Mouse (Mus musculus): ENCODE measurements around the gene Galk2.

Galk2 gene

DNA sequence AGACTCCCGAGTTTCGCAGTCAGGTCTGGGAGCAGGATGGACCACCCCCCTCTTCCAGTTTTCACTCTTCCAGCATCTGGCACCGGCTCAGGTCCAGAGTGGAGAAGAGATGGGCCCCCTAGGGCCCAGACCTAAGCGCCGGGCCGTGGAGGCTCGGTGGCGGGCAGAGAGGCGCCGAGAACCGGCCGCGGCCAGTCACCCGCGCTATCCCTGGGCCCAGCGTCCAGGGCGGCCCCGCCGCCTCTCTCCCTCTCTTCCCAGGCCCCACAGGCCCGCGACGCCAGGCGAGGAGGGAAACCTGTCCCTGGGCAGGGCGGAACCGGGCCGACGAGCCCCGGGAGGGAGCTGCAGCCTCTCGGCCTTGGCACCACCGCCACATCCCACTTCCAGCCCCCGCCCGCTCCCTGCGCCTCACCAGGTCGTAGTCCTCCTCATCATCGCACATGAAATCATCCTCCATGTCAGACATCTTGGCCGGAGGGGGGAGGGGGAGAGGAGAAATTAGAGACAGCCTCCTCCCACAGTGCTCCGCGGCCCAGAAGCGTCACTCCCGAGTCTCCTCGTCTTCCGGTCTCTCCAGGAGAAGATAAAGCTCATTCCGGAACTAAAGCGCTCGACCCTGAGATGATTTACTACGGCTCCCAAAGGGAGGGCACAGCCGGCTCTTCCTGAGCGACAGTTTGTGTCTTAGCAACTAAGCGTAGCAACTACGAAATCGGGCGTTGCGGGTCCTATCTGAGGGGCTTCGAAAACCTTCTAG lies at the start of gene Galk2, which contains the start of gene Cops2:
Galk2 (plus strand) TSS at position 589 of the 760 bp plus-strand sequence.
Cops2 (minus strand) TSS at position 619 of the 760 bp plus-strand sequence.
- 0% methylated on average over 50 of the region's 54 CpGs for WGBS

DNA sequence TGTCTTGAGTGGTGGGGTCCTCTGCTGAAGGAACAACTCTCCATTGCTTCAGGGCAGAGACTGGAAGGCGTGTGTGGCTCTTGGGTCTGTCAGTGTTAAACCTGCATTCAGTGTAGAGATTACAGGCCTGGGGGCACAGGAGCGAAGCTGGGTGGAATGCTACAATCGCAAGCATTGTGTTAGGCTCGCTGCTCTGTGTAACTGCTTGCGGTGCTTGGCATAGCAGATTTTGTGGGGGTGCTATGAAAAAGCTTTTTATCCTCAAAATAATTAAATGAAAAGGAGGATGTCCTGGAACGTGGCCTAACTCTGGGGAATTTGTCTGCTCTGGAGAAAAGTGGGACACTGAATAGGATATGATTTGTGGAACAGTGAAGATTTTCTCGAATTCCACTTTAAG lies 49.4 kb upstream of the Galk2 start:
- 33% methylated on average over 7 of the region's 7 CpGs for WGBS

DNA sequence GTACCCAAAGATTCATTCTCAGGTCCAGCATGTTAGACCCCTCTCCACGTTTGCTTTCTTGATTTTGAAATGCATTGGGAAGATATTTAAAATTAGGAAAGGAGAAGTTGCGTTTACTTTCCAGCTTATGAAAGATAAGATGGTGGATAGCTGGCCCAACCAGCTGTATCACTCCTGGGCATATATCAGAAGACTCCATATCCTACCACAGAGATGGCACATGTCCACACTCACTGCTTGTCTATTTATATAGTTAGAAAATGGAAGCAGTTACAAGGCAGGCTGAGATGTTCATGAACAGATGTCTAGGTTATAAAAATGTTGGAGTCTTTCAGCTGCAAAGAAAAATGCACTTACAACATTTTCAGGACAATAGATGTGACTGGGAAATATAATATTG lies 47.6 kb upstream of the Galk2 start:
- 51% methylated on average over 2 of the region's 2 CpGs for WGBS

DNA sequence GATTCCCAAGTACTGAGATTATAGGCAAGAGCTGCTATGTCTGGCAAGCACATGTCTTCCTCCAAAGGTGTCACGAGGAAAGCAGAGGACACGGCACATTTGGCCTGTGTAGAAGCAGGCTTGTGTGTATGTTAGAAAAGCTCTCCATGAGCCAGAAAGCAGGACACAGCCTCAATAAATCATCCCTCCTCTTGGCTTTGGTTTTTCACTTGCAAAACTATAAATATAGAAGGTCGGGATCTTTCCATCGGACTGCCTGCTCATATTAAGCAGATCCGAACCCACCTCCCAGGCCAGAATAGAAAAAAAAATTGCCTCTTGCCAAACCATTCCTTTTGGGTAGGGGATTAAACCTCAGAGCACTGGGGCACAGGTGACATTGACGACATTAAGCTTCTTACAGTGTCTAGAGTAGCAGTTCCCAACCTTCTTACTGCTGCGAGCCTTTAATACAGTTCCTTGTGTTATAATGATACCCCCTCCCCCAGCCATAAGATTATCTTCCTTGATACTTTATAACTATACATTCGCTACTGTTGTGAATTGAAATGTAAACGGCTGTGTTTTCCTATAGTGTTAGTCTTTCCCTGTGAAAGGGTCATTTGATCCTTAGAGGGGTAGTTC lies 44.8 kb upstream of the Galk2 start:
- WGBS: 83% methylated on average over 9 of the region's 9 CpGs

DNA sequence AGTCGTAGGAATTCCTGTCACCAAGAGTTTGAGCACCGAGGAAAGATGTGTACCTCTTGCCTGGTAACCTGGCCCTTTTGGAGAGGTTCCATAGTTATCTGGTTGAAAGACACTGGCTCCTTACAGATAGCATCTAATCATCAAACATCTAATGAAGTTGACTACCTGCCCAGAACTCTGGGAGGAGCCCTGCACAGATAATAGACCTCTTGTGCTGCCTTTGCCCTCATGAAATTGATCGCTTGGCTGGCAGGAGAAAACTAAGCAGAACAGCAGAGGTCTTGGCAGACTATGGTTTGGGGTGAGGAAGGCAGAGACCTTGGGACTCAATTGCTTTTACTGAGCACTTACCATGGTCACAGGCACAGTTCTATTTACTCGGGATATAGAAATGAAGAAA lies 38.5 kb upstream of the Galk2 start:
- 81% methylated on average over 4 of the region's 4 CpGs for WGBS

DNA sequence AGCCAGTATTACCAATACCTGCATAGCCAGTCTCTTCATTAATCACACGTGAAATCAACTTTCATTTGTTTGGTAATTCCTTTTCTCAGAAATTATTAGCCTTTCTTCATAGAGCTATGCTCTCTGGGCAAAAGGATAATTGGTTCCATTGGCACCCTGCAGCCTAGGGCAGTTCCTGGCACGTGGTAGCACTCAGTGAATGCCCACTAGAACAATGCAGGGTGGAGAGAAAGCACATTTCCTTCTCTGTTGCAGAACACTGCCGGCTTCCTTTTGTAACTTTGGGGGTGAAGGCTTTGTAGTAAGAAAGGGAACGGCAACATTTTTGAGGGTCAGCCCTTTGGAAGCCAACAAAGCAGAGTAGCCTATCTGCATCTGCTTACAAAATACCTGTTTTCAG lies 32.7 kb upstream of the Galk2 start:
- 34% methylated on average over 4 of the region's 4 CpGs for WGBS

DNA sequence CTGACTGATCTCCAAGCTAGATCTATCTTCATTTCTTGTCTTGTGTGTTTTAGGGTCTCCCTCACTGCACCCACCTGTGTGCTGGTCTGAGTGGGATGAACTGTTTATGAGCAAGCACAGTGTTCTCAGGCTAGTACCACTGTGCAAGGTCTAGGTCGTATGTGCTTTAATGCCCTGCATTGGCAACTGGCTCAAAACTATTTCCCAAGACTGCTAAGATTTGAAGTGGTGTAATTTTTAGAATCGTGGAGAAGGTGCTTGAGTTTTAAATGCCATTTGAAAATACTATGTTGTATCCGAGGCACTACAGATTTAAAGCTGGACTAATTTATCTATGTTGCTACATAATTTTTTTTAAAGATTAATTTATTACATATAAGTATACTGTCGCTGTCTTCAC lies 31.0 kb upstream of the Galk2 start:
- WGBS: 78% methylated on average over 4 of the region's 4 CpGs

DNA sequence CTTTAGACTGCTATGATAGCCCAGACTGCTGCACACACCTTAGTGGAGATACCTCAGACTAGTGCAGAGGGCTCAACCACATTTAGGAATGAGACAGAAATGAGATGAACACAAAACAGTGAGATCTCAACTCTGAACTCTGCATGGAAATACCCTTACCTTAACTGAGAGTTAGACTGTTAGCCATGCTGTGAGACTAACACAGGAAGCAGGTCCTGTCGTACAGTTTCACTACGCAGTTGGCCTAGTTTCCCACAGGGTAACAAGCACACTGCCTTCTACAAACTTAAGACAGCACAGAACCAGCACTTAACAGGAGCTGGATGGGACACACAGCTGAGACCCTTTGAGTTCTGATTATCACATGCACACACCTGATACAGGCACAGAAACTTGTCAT lies 29.0 kb upstream of the Galk2 start:
- WGBS: 61% methylated on average over 2 of the region's 2 CpGs

DNA sequence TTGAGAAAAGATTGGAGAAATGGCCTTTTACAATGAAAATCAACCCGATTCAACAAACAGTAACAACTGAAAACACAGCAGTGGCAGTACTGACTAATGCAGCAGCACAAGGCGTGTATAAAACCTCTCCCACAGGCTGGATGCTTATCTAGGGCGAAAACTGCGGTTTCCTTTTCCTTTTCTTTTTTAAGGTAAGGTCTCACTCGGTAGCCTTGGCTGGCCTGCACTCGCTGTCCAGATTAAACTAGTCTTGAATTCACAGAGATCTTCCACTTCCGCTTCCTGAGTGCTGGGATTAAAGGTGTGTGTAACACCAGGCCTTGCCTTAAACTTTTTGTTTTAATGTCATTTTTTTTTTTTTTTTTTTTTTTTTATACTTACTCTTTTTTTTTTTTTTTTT lies 20.8 kb upstream of the Galk2 start:
- WGBS: 93% methylated on average over 7 of the region's 7 CpGs

DNA sequence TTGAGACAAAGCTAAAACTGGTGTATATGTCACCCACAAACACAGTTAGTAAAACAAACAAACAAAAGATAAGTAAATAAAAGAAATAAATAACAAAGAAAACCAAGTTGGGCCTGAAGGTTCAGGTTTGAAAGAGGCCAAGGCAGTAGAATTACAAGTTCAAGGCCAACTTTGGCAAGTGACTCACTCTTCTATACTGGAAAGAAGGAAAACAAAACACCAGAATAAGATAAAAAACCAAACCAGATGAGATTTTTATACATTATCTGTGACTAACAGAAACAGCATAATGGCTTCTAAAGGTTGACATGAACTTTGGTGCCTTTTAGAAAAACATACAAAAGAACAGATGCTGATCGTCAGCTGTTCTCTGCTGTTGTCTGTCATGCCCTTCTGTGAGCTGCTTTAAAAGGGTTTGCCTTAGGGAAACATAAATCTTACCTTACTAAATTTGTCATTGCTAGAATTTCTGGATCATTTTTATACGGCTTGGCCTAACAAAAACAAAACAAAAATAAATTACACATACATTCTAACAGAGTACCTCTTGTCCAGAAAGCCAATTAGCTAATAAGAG lies 20.1 kb upstream of the Galk2 start:
- WGBS: 64% methylated on average over 2 of the region's 2 CpGs

DNA sequence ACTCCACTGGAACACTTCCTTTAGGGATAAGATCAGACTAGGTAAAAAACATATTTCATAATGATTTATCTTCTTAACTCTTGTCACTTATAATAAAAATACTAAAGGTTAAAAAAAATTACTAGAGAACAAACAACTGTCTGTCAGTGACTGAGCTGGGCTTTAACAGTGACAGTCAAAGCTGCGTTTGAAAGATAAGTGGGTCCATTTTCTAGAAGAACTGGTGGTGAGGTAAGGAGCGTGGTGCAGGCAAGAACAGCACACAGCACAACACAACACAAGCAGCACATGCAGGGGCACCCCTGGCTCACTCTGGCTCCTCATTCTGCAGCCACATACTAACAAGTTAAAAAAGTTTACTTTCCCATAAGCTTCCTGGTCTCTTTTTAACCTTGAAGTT lies 7.7 kb upstream of the Galk2 start:
- WGBS: 73% methylated on average over 2 of the region's 2 CpGs

DNA sequence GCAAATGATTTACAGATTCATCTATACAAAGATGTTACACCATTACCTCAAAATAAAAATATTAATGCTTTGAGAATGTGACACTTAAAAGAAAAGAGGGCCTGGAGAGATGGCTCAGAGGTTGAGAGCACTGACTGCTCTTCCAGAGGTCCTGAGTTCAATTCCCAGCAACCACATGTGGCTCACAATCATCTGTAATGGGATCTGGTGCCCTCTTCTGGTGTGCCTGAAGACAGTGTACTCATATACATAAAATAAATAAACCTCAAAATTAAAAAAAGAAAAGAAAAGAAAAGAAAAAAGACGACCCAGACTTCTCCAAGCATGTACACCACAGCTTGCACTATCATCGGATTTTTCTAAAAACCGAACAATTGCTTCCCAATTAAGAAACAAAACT lies 1.2 kb upstream of the Galk2 start:
- 29% methylated on average over 3 of the region's 3 CpGs for WGBS

DNA sequence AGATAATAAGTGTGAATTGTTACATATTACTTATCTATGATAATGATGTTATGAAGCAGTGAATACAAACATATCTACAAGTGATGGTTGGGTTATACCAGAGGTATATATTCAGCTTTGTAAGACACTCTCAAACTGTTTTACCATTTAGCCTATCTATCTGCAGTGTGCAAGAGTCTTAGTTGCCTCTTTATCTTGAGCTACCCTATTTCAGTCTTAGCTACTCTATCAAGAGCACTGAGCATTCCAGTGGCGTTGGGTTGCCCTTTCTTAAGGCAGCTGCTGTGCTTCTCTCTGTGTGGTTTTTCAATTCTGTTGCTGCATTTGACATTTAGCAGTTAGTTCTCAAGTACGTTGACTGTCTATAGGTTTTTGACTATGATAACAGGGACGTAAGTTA lies 4.9 kb downstream of the Galk2 start:
- WGBS: 78% methylated on average over 3 of the region's 3 CpGs

DNA sequence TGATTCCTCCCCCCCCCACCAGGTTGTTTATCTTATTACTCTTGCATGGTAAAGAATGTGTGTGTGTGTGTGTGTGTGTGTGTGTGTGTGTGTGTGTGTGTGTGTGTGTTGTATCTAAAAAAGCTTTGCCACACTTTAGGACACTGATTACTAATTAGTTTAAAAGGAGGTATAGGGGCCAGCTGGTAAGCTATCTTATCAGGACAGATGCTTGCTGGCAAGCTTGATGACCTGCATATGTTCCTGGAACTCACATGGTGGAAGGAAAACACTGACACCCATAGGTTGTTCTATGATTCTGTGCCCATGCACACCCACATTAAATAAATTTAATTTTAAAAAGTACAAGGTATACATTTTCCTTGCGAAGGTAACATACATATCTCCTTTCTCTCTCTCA lies 5.6 kb downstream of the Galk2 start:
- WGBS: 89% methylated on average over 1 of the region's 1 CpGs

DNA sequence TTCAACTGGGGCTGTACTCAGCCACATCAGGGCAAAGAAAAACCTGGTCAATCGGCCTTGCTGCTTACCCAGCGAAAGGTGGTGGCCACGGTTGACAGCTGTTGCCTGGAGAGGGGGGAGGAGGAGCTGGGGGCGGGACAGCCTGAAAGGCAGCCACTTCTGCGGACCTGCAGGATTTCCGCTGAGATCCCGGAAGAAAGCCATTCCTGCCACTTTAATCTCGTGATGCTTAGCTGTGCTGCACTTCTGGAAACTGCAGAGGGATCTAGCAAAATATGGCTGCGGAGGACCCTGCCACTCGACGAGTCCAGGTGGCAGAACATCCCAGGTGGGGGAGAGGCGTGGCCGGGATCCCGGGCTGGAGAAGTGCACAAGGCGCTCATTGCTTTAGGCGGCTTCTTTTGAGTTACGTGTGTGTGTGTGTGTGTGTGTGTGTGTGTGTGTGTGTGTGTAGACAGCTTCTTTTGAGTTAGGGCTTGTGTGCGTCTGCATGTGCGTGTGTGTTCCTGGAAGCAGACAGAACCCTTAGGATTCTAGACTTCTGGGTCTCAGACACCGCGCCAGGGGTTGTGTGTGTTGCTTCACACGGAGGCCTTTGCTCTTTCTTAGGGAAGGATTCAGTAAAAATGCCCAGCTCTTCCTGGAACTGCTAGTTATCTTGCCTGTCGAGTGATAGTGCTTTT lies 7.3 kb downstream of the Galk2 start:
- WGBS: 5% methylated on average over 23 of the region's 23 CpGs

DNA sequence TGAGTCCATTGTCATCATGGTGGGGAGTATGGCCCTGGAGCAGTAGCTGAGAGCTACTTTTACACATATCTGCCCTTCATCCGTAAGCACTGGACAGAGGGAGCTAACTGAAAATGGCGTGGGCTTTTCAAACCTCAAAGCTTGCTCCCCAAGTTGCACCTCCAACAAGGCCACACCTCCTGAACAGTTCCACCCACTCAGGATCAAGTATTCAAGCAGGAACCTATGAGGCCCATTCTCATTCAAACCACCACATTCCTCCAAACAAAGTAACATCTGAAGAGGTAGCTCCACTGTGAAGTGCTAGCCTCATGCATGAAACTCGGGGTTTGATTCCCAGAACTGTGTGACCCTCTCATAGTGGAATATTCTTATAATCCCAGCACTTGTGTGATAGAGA lies 9.4 kb downstream of the Galk2 start:
- 83% methylated on average over 3 of the region's 3 CpGs for WGBS

DNA sequence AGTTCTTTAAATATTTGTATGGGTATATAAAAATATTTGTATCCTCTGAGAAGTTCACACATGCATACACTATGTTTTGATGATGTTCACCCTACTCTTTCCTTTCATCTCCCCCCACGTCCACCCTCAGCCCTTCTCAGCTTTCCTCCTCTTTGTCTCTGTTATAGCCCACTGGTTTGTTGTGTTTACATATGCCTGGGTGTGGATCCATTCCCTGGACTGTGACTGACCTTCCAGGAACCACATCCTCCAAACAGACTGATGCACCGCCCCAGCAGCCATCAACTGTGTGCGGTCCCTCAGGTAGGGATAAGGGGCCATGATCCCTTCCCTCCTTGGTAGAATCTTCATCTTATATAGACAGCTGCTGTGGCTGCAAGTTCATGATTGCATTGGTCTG lies 11.2 kb downstream of the Galk2 start:
- 85% methylated on average over 3 of the region's 3 CpGs for WGBS

DNA sequence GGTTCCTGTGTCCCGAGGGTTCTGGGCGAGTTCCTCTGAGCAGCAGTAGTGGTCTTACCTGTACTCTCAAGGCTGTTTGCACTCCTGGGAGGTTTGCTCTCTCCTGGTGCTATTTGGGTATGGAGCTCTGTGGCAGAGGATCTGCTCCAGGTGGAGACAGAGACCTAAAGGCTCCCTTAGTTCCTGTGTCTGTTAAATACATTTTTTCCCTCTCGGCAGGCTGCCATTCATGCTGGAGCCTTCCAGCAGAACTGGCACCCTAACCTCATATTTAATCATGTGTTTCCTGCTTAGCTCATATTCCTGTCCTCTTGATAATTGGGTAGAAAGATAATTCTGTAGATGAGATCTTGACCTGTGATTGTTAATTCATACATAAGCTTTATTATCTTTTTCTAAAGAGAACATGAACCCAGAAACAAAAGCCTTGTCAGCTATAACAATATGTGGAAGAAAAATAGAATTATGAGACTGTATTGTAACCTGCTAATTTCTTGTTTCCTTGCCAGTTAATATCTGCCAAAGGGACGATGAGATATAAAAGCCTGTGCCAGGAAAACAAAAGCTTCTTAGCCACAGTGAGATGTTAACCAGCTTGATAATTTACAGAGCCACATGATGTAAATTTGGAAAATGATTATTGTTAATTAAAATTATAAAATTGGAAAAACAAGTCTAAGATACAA lies 27.1 kb downstream of the Galk2 start:
- 83% methylated on average over 4 of the region's 4 CpGs for WGBS

DNA sequence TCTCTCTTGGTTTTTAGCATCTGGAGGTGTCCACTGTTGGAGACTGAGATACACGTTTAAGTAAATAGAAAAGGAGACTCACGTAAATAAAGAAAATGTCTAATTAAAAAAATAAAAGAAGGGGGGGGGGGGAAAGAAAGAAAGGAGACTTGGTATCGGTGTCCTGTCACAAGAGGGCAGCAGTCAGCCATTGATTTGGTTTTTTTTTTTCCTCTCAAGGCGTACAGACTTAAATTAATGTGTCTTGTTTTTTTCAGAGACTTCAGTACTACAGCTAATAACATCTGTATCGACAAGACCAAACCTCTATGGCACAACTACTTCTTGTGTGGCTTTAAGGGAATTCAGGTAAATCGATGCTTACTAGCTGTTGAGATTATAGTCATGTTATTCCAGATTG lies 34.2 kb downstream of the Galk2 start:
- WGBS: 32% methylated on average over 6 of the region's 6 CpGs

DNA sequence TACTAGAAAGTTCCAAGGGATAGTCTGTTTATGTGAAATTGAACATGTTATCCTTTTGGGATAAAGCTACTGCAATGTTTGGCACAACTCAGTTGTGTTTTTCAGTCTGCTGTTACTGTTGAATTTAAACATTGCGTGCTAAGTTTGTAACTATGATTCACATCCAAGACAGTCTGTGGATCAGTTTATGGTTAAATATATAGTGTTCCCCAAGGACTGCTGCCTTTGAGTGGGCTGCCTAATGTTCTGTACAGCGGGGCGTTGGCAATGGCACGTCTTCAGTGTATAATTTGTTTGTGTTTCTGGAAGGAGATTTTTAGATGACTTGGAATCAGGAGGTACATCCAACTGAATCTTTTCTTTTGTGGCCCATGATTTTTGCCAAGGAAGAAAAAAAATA lies 36.2 kb downstream of the Galk2 start:
- 62% methylated on average over 4 of the region's 4 CpGs for WGBS

DNA sequence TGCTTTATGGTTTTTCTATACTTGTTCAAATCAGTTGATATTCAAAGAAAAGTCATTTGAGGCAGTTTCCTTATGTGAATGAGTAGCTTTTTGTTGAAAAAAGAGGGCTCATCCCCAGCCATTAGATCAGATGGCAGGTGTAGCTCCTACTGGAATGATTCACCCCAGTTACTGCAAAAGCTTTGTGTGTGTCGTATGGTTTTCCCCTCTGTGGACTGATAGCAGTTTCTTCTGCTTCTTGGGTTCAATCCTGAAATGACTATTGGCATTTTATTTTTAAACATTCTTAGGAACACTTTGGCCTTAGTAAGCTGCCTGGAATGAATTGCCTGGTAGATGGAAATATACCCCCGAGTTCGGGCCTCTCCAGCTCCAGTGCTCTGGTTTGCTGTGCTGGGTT lies 37.4 kb downstream of the Galk2 start:
- 90% methylated on average over 3 of the region's 3 CpGs for WGBS

DNA sequence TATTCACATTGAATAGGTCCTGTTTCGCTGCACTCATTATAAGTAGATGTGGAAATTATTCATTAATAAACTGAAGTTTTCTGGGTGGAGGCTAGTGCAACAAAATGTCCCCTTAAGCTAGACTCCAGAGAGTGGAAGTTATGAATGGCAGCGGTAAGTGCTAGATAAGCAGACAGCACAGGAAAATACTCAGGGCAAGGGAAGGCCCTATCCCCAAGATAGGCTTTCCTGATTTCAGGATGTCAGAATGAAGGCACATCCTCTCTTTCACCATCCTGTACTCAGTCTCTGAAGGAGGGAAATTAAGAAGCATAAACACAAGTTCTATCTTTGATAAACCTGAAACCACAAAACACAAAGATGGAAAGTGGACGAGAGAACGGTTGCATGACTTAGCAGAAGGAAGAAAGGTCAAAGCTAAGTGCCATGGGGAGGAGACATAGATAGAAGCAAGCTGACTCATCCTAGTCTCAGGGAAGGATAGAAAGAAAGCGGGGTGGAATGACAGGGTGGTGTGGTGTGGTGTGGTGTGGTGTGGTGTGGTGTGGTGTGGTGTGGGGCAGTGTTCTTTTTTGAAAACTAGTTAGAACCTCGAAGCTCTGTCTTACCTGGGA lies 42.0 kb downstream of the Galk2 start:
- 87% methylated on average over 6 of the region's 6 CpGs for WGBS

All from cerebral cortex, adult 2 months (tissue).